Mouse (Mus musculus) embryo, embryonic 10.5 days (tissue): ENCODE measurements around the gene Cenpv.
"Not testable (repeated sequence)": the region's sequence is repeated elsewhere in the genome, so short reads cannot be mapped to it uniquely, and the experiment has no call there.

Source experiments
- DNase-seq: peaks from one replicate; pipeline ENCODE4 v3.0.0-alpha.2; 2015; ENCODE audit warnings: low spot score

Gene Cenpv

DNA sequence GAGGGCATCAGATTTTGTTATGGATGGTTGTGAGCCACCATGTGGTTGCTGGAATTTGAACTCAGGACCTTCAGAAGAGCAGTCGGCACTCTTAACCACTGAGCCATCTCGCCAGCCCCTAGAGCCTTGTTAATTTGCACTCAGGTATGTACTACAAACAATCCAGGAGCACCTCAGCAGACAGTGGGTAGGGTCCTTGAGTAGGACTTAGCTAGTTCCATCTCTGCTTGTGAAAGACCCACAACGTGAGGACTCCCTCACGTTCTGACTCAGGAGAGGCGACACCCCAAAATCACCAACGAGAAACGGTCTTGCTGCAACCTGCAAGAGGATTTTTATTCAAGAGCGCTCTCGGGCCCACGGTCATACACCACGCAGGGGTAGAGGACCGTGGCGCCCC is 30.7 kb downstream of the Cenpv start:
- DNase-seq: not testable (repeated sequence)

DNA sequence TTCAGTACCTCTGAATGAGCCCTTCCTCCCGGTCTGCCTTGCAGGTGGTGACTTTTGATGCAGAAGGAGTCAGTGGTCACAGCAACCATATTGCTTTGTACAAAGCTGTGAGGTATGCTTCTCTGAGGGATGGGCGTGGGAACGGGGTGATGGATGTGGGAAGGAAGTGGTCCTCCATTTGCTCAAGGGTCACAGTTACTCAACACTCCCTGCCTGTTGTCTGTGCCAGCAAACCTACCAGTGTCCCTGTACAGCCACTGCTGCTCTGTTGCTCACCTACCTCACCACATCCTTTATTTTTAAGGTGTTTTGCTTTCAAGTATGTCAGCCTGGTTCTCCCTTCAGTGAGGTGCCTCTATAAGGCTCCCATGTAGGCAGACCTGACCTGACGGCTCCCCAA is 31.4 kb downstream of the Cenpv start:
- DNase-seq: no peak

DNA sequence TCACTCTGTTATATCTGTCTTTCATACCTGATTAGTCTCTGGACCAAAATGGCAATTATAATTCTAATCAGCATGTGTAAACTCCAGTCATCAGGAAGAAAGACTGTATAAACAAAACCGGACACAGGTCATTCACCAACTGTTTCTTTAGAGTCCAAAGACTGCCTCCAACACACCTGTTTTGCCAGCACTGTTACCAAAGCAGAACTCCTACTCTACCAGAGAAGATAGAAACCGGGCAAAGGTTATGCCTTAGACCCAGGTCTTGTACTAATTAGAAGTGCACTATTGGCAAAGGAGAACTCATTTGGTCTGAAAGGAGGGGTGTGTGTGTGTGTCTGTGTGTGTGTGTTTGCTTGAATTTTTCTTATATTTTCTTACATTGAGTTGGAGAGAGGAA is 38.5 kb downstream of the Cenpv start:
- no peak for DNase-seq

GRCm38 (mm10) chr11:62498802-62499201 is 40.3 kb downstream of the Cenpv start:
- DNase-seq: no peak

DNA sequence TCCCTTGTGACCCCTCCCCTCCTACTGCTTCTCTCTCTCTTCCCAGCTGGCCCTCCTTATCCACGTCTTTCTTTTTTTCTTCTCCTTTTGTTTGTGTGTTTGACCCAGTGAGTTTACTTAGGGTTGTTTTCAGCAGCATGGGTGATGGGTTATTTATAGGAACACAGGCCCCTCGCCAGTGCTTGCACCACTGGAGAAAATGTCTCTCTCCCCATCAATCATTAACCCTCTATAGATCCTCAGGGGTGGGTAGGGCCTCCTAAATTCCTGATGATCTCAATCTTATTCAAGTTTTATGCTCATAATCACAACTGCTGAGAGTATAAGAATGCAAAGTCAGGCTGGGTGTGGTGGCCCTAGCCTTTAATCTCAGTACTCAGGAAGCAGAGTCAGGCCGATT is 41.9 kb downstream of the Cenpv start:
- no peak for DNase-seq

DNA sequence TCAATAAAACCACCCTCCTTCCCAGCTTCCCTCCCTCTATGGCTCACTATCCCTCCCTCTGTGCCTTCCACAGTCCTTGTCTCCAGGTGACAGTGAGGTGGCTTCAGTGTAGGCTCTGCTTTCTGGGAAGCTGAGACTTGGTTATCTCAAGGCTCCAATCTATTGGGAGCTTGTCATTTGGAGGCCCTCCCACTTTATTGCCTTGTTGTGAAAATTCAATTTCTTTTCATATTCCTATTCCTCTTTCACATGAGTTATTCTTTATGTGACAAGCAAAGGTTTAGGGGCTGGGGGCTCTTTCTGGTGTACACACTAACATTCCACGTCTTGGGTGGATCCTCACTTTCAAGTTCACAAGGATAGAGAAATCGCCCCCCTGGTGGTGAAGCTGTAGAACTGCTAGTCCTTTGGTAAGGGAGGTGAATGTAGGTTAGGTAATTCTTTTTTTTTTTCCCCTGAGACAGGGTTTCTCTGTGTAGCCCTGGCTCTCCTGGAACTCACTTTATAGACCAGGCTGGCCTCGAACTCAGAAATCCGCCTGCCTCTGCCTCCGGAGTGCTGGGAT is 42.8 kb downstream of the Cenpv start:
- peak; percentile 54 for DNase-seq

GRCm38 (mm10) chr11:62495276-62495801 is 43.7 kb downstream of the Cenpv start:
- DNase-seq: peak; percentile 58

DNA sequence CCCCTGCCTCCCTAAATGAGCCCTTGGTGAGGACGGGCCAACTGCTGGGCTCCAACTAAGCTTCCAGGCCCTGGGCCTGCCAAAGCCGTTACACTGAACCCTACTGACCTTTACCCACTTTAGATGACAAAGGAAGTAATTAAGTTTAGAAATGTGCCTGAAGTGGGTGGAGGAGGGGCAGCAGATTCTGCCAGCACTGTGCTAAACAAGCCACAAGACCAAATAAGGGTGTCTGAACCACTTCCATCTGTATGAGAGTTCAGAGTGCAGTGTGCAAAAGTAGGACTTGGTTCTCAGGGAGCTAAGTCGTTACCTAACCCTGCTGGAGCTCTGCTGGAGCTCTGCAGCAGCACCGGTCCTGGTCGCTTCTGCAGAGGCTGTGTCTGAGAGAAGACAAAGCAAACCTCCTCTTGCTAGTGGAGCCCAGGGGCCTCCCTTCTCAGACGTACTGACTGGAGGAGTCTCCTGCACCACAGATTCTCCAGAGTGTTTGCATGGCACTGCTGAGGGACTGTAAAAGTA is 44.2 kb downstream of the Cenpv start:
- DNase-seq: peak; percentile 85

DNA sequence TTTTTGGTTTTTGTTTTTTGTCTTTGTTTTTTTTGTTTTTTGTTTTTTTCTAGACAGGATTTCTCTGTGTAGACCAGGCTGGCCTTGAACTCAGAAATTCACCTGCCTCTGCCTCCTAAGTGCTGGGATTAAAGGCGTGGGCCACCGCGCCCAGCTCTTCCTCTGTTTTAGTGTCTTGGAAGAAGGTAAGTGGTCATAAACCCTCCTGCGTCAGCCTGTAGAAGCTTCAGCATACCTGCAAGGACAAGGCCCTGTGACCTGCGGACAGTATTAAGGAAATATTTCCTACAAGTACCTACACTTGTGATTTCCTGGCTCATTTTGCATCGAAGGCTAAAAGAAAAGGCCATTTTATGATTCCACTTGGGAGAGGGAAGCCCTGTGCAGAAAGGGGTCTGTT is 45.4 kb downstream of the Cenpv start:
- no peak for DNase-seq

GRCm38 (mm10) chr11:62487540-62488350 is 51.3 kb downstream of the Cenpv start:
- DNase-seq: no peak

DNA sequence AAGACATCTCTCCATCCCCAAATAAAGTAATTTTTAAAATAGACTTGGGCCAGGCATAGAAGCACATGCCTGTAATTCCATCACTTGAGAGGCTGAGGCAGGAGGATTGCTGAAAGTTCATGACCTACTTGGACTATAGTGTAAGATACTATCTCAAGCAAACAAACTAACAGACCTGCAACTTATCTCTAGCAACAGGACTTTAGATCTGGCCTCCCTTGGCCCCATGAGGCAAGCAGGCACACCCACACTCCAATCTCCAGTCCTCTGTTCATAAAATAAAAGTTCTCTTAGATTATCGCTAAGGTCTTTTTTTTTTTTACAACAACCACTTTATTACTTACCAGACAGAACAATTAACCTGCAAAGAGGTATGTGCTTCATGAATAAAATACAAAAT is 52.1 kb downstream of the Cenpv start:
- no peak for DNase-seq

DNA sequence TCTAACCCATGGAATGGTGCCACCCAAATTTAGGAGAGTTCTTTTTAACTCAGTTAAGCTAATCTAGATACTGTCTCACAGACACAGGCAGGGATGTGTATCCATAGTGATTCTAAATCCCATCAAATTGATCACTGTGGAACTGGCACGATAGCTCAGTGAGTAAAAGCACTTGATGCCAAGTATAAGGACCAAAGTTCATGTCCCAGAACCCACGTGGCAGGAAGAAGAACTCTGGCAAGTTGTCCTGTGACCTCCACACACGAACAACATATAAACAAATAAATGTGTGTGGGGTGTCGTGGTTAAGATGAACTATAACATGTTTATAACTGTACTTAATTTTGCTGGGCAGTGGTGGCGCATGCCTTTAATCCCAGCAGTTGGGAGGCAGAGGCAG is 59.5 kb downstream of the Cenpv start:
- no peak for DNase-seq

- no peak for DNase-seq
These were observed 60.1 kb downstream of the Cenpv start for GRCm38 (mm10) chr11:62478931-62479330.

- DNase-seq: no peak
These were observed 62.9 kb downstream of the Cenpv start for GRCm38 (mm10) chr11:62476156-62476555.
